Mouse (Mus musculus) heart, postnatal 0 days (tissue): Measurements from ENCODE around the gene Enox1. TPM values are rescaled to one million over a fixed set of nuclear protein-coding genes. Genes with fewer than 3 reads are reported as not detected.
"Not testable (repeated sequence)": the region's sequence is repeated elsewhere in the genome, so short reads cannot be mapped to it uniquely, and the experiment has no call there.

Source experiments
- ATAC-seq: fragments of 200-750 bp; cut with Nextera tagmentation; 2 replicates; pipeline ENCODE4 v1.8.0; 2017; ENCODE audit warnings: low read depth, moderate number of reproducible peaks, moderate library complexity; ENCODE audit not compliant: insufficient read depth
- DNase-seq: peaks from one replicate; pipeline ENCODE4 v3.0.0-alpha.2; 2016; ENCODE audit warnings: low spot score
- H3K27ac ChIP-seq: fragments of 300-500 bp; sonication (generic); 2 replicates; pipeline ENCODE4 v1.5.1; 2014; ENCODE audit warnings: low read depth, mild to moderate bottlenecking
- H3K27me3 ChIP-seq: fragments of 300-500 bp; sonication (generic); 2 replicates; pipeline ENCODE4 v1.6.1; 2014; ENCODE audit warnings: low read length, mixed read lengths; ENCODE audit not compliant: control insufficient read depth, insufficient read depth
- H3K36me3 ChIP-seq: fragments of 300-500 bp; sonication (generic); replicated peaks from 2 replicates; pipeline ENCODE4 v1.6.1; 2014; ENCODE audit warnings: low read length, mixed read lengths; ENCODE audit not compliant: control insufficient read depth, insufficient read depth
- H3K4me1 ChIP-seq: fragments of 300-500 bp; sonication (generic); 2 replicates; pipeline ENCODE4 v1.6.1; 2014; ENCODE audit warnings: antibody characterized with exemption; ENCODE audit not compliant: control insufficient read depth, insufficient read depth
- H3K4me2 ChIP-seq: fragments of 300-500 bp; sonication (generic); 2 replicates; pipeline ENCODE4 v1.6.1; 2014; ENCODE audit warnings: low read depth, mild to moderate bottlenecking, low read length, moderate library complexity
- H3K4me3 ChIP-seq: fragments of 300-500 bp; sonication (generic); 2 replicates; pipeline ENCODE4 v1.5.1; 2014; ENCODE audit warnings: low read depth, low read length
- H3K9ac ChIP-seq: fragments of 300-500 bp; sonication (generic); replicated peaks from 2 replicates; pipeline ENCODE4 v1.6.1; 2014; ENCODE audit warnings: low read depth, low read length, mixed read lengths
- H3K9me3 ChIP-seq: fragments of 300-500 bp; sonication (generic); replicated peaks from 2 replicates; pipeline ENCODE4 v1.6.1; 2016; ENCODE audit warnings: low read length; ENCODE audit not compliant: control insufficient read depth
- CTCF ChIP-seq: IDR thresholded peaks from 2 replicates; pipeline ENCODE4 v1.5.1; 2016; ENCODE audit warnings: antibody characterized with exemption, control low read depth, low read depth
- EP300 ChIP-seq: IDR thresholded peaks from 2 replicates; pipeline ENCODE4 v1.6.1; 2016; ENCODE audit warnings: antibody characterized with exemption, low read depth
- WGBS: fragments of 180-500 bp; shearing (Covaris S2); extraction: QIAGEN DNeasy Blood & Tissue Kit; methylation state at CpG from one replicate; pipeline ENCODE4 v1.1.7; 2014; 5-methylcytosine and 5-hydroxymethylcytosine counted together
- polyA plus RNA-seq: library from polyadenylated mRNA; unstranded; fragments of >200 nt; fragmentation: Nextera tagmentation; extraction: Ambion mirVana; gene quantifications from 2 replicates; pipeline ENCODE4 v1.2.1, GENCODE M21; 2015
- total RNA-seq: library from RNA; depleted of rRNA; stranded (reverse); fragments of >200 nt; gene quantifications from 2 replicates; pipeline ENCODE4 v1.2.3, GENCODE M21; 2014; ENCODE audit warnings: low replicate concordance; rRNA removed

Enox1 gene
- total RNA-seq (1.7 and 2.6 TPM in 2 replicates), polyA plus RNA-seq (0.78 and 0.83 TPM in 2 replicates)

DNA sequence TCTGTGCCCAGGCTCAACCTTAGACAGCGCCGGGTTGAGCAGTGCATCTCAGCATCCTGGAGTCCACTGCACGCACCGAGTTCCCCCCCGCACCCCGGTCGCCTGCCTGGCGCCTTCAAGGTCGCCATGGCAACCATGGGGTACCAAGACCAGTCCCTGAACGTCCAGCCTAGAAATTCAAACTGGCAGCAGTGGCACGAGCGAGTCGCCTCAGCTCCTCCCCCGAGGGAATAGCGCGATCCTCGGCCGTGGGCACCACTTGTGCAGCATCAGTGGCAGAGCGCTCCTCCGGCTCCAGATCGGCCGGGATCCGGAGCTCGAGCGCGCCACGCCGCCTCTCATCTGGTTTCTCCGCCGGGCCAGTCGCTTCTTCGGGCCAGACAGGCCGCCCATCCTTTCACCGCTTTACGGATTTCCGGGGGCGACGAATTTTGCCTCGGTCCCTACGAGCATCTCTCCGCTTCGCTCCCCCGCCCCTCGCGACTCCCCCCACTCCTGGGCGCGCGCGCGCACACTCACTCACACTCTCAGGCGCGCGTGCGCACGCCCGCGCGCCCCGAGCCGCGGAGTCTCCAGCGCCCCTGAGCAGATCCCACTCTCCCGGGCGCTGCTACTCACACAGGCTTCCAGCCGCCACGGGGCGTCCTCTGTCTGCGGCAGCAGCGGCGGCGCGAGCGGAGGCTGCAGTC lies at the start of gene Enox1:
Enox1 (plus strand) TSS at position 542 of the 689 bp plus-strand sequence.
- no peaks in the 10 kb centered on the region for H3K36me3 ChIP-seq
- peak within 1 kb of the TSS; percentile 56 for H3K4me3 ChIP-seq
- H3K4me2 ChIP-seq: peak within 1 kb of the TSS; percentile 96
- H3K27ac ChIP-seq: no peak within 1 kb of the TSS
- no peaks in the 10 kb centered on the region for H3K9me3 ChIP-seq
- ATAC-seq: peak; percentile 76
- H3K27me3 ChIP-seq: peaks cover 39% of the 10 kb centered on the region
- WGBS: under 1% methylated on average over 72 of the region's 73 CpGs
- H3K4me1 ChIP-seq: peaks cover 5% of the 10 kb centered on the region; the same call in 1 of the 2 replicates
- TF ChIP-seq CTCF: 0 out of 2 replicates have a peak, but pooled peaks have one; percentile 8
- TF ChIP-seq EP300: no peak
- peak; percentile 33 for DNase-seq
- H3K9ac ChIP-seq: peak within 1 kb of the TSS; percentile 34; the same call in 1 of the 2 replicates

- not testable (repeated sequence) for H3K4me2 ChIP-seq, H3K27ac ChIP-seq, H3K9ac ChIP-seq, H3K36me3 ChIP-seq, H3K4me1 ChIP-seq, DNase-seq, H3K4me3 ChIP-seq, H3K9me3 ChIP-seq, ATAC-seq, H3K27me3 ChIP-seq
- WGBS: 84% methylated on average over 5 of the region's 5 CpGs
Observed at GRCm38 (mm10) chr14:77110622-77111021, 45.9 kb upstream of the Enox1 start.

GRCm38 (mm10) chr14:77130612-77131011 lies 26.0 kb upstream of the Enox1 start:
- WGBS: 79% methylated on average over 5 of the region's 5 CpGs
- Histone ChIP-seq H3K4me3 (no peak overlapping the region), H3K9ac (no peak overlapping the region), H3K27me3 (no peaks in the 10 kb centered on the region), H3K36me3 (no peaks in the 10 kb centered on the region), H3K27ac (no peak overlapping the region), H3K4me2 (no peak overlapping the region), H3K4me1 (peaks cover 5% of the 10 kb centered on the region), H3K9me3 (no peaks in the 10 kb centered on the region)
- ATAC-seq (no peak), DNase-seq (no peak)
- no peak for TF ChIP-seq EP300

DNA sequence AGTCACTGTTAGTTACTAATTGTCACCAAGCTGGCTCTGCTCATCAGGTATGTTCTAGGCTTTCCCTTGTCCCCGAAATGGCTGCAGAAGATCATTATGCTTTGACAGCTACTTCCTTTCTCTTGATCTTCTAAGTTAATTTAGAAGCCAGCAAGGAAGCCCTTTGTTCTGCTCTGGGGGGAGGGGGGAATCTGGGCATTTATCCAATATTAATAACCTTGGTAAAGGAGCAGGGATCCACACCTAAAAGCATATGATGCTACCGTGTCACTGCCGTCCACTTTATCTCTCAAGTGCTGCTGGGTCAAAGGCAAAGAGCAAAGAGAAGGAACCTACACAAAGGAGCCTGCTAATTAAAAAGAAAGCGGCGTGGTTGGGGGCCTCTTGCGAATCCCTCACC lies 19.6 kb upstream of the Enox1 start:
- Histone ChIP-seq H3K36me3 (no peaks in the 10 kb centered on the region), H3K27ac (no peak overlapping the region), H3K9me3 (no peaks in the 10 kb centered on the region), H3K9ac (no peak overlapping the region), H3K4me2 (no peak overlapping the region), H3K4me1 (peaks cover 5% of the 10 kb centered on the region), H3K4me3 (no peak overlapping the region), H3K27me3 (no peaks in the 10 kb centered on the region)
- ATAC-seq (no peak), DNase-seq (no peak)
- TF ChIP-seq EP300 (no peak), CTCF (no peak)
- WGBS: 50% methylated on average over 6 of the region's 6 CpGs

- peaks cover 6% of the 10 kb centered on the region; the same call in 1 of the 2 replicates for H3K4me1 ChIP-seq
- no peaks in the 10 kb centered on the region for H3K9me3 ChIP-seq
- no peak for ATAC-seq
- no peaks in the 10 kb centered on the region for H3K27me3 ChIP-seq
- peak overlapping the region; percentile 6; the same call in 1 of the 2 replicates for H3K4me2 ChIP-seq
- no peaks in the 10 kb centered on the region for H3K36me3 ChIP-seq
- H3K9ac ChIP-seq: no peak overlapping the region
- WGBS: 25% methylated on average over 16 of the region's 17 CpGs
- H3K4me3 ChIP-seq: no peak overlapping the region
- peak; percentile 90 for DNase-seq
- H3K27ac ChIP-seq: no peak overlapping the region
- peak; percentile 77 for TF ChIP-seq CTCF
- no peak for TF ChIP-seq EP300
Observed at GRCm38 (mm10) chr14:77141324-77142282, 15.0 kb upstream of the Enox1 start.
